Mouse (Mus musculus): ENCODE data around the gene Fance.

Fance gene

GRCm38 (mm10) chr17:28313212-28313879 lies at the start of gene Fance:
Gene Fance, plus strand, starts transcription at chr17:28313519.
- DNase-seq (ENCODE audit: low read depth, low spot score) = peak; percentile 99

- DNase-seq (ENCODE audit: low read depth, low spot score) = no peak
These were observed 46.1 kb upstream of the Fance start for GRCm38 (mm10) chr17:28267251-28267650.

- DNase-seq (ENCODE audit: low read depth, low spot score) = no peak
These were observed 43.2 kb upstream of the Fance start for GRCm38 (mm10) chr17:28270165-28270564.

- no peak for DNase-seq (ENCODE audit: low read depth, low spot score)
These were observed 41.6 kb upstream of the Fance start for GRCm38 (mm10) chr17:28271537-28272266.

- DNase-seq (ENCODE audit: low read depth, low spot score) = no peak
These were observed 41.0 kb upstream of the Fance start for GRCm38 (mm10) chr17:28272281-28272680.

GRCm38 (mm10) chr17:28272837-28273236 lies 40.5 kb upstream of the Fance start:
- DNase-seq (ENCODE audit: low read depth, low spot score) = no peak

- peak; percentile 37 for DNase-seq (ENCODE audit: low read depth, low spot score)
These were observed 38.6 kb upstream of the Fance start for GRCm38 (mm10) chr17:28274739-28275138.

- DNase-seq (ENCODE audit: low read depth, low spot score) = no peak
These were observed 36.1 kb upstream of the Fance start for GRCm38 (mm10) chr17:28277226-28277625.

- DNase-seq (ENCODE audit: low read depth, low spot score) = no peak
These were observed 35.6 kb upstream of the Fance start for GRCm38 (mm10) chr17:28277721-28278120.

- DNase-seq (ENCODE audit: low read depth, low spot score) = no peak
These were observed 35.2 kb upstream of the Fance start for GRCm38 (mm10) chr17:28278156-28278555.

GRCm38 (mm10) chr17:28279236-28279635 lies 34.1 kb upstream of the Fance start:
- DNase-seq (ENCODE audit: low read depth, low spot score) = no peak

- no peak for DNase-seq (ENCODE audit: low read depth, low spot score)
These were observed 33.4 kb upstream of the Fance start for GRCm38 (mm10) chr17:28279780-28280422.

GRCm38 (mm10) chr17:28280423-28280800 lies 32.9 kb upstream of the Fance start:
- no peak for DNase-seq (ENCODE audit: low read depth, low spot score)

- no peak for DNase-seq (ENCODE audit: low read depth, low spot score)
These were observed 32.4 kb upstream of the Fance start for GRCm38 (mm10) chr17:28280831-28281377.

- no peak for DNase-seq (ENCODE audit: low read depth, low spot score)
These were observed 31.4 kb upstream of the Fance start for GRCm38 (mm10) chr17:28281866-28282441.

- DNase-seq (ENCODE audit: low read depth, low spot score) = no peak
These were observed 30.1 kb upstream of the Fance start for GRCm38 (mm10) chr17:28283199-28283598.

GRCm38 (mm10) chr17:28286133-28286532 lies 27.2 kb upstream of the Fance start:
- peak; percentile 49 for DNase-seq (ENCODE audit: low read depth, low spot score)

- DNase-seq (ENCODE audit: low read depth, low spot score) = no peak
These were observed 26.4 kb upstream of the Fance start for GRCm38 (mm10) chr17:28286964-28287363.

- DNase-seq (ENCODE audit: low read depth, low spot score) = no peak
These were observed 25.7 kb upstream of the Fance start for GRCm38 (mm10) chr17:28287578-28287977.

GRCm38 (mm10) chr17:28287980-28288379 lies 25.3 kb upstream of the Fance start:
- peak; percentile 33 for DNase-seq (ENCODE audit: low read depth, low spot score)

GRCm38 (mm10) chr17:28290262-28290661 lies 23.1 kb upstream of the Fance start:
- DNase-seq (ENCODE audit: low read depth, low spot score) = no peak

- DNase-seq (ENCODE audit: low read depth, low spot score) = peak; percentile 22
These were observed 22.6 kb upstream of the Fance start for GRCm38 (mm10) chr17:28290671-28291070.
